Mouse (Mus musculus) lung, adult 18-20 months (tissue): ENCODE measurements around the gene Rap1gds1.

Experiments
- DNase-seq, 2 experiments: peaks; one replicate each; pipeline ENCODE4 v3.0.0; 2022; ENCODE audit warnings: mixed read lengths in 2 of 2

The Rap1gds1 gene

DNA sequence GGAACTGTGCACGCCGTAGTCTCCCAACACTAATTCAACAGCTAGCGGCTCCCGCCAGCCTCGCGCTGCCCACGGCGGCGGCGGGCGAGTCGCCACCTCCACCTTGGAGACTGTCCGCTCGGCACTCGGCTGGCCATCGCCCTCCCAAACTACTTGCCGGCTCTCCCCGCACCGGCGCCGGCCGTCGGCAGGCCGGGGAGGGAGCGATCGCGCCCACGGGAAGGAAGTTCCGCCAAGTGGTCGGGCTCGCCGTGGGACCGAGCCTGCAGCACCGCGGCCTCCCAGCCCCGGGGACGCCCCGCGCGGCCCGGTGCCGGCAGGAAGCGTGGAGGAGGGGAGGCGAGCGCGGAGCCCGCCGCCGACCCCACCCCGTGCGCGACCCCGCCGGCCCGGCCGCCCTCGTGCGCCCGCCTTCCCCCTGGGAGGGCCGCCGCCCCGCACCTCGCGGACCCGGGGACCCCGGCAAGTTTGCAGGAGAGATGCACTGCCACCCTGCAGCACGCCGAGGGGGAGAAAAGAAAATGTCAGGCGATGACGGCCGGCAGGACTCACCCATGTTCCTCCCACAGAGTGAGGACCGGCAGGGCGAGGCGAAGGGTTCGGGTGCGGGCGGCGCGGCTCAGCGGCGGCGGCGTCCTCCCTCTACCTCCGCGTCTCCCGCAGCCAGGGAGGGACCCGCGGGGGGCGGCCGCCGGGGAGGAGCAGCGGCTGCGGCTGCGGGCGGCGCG is at the start of gene Rap1gds1:
Gene Rap1gds1 (minus strand): TSS at position 718 of the 728 bp plus-strand sequence.
- DNase-seq, result peak; percentile 60 to 64

- no peak for DNase-seq
Measured at GRCm38 (mm10) chr3:139118446-139118845, 43.4 kb upstream of the Rap1gds1 start.

- DNase-seq, result no peak
Measured at GRCm38 (mm10) chr3:139116733-139117337, 41.8 kb upstream of the Rap1gds1 start.

DNA sequence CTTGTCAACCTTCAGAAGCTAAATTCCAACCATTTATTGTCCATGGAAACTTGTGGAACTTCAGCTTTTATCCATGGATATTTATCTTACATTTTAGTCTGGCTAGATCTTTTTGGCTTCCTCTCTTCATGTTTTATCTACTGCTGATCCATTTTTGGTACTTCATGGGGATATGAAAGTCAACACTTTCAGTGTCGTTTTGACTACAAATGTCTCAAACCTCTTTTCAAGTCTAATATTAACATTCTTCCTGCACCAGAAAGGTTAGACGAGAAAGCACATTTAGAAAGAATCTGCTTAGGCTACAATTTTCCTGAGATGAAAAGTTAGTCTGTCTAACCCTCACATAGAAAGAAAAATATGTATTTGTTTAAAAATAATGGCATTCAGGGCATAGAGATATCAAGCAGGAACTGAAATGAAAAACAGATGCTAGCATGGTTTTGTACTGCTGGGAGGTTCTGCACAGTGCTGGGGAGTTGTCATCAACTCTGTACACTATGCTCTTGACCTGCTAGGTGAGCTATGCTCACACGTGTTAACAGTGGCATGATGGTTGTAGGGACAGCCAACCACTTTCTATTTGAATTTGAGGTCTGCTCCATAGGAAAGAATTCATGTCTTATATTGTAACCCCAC is 37.5 kb upstream of the Rap1gds1 start:
- no peak for DNase-seq

DNA sequence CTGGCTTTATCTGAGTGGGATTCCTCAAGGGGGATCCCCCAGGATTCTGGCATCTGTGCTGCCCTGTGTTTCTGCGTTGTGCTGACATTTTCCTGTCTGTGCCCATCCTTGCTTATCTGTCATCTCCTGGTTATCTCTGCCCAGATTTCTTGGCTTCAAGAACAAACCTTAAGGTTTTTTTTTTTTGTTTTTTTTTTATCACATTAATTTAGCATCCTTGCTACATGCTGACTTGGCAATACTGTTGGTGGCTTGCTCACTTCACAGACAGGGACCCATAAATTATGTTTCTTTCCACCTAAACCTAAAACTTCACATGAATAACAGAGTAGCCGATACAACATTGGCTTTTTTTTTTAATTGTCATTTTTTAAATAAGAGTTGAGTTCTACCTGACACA is 36.9 kb upstream of the Rap1gds1 start:
- DNase-seq, result no peak

DNA sequence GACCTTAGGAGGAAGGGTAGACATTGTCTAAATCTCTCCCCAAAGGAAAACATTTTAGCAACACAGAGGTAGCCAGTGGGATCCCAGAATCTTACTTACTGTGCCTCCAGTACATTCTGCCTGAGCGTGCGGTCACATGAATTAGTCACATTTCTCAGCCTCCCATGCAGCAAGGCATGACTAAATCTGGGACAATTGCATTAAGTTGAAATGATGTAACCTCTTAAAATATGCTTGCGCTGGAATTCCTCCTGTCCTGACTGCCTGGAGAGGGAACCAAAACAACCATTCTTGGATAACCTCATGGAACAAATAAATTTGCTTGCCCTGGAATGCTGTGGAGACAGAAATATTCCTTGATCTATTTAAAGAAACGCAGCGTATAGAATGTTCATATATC is 33.2 kb upstream of the Rap1gds1 start:
- DNase-seq, result no peak

DNA sequence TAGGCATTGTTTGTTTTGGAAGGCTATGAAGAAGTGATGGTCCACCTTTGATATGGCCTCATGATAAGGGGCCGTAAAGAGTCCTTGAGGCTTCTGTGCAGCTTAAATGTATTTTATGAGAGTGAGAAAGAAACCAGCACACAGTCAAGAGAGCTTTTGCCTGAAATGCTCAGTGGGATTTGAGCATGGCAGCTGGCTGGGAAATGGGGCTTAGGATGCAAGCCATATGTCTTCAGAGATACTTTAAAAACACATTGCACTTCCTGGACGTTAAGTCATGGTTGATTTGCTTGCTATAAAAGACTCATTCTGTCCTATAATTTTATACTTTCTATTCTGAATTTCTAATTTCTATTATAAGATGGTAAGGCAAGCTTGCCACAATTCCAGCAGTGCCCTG is 28.9 kb upstream of the Rap1gds1 start:
- no peak for DNase-seq

DNA sequence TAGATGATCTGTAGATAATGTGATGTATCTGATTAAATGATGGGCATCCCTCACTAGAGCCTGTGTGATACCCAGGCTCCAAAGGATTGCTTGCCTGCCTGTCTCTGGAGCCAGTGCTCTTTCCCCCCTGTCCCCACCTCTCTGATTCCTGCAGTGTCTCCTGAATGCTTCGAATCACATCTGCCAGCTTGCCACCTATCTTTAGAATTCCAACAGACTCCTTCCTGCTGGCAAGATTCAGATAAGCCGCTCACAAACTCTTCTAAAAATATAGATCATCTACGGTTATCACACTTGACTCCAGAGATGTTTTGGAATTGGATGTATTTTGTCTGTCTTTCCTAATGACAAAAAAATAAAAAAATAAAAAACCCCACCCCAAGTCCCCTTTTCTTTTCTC is 28.3 kb upstream of the Rap1gds1 start:
- no peak for DNase-seq

GRCm38 (mm10) chr3:139101941-139102340 is 26.9 kb upstream of the Rap1gds1 start:
- DNase-seq, result no peak

- DNase-seq, result no peak
Measured at GRCm38 (mm10) chr3:139099284-139099683, 24.3 kb upstream of the Rap1gds1 start.

GRCm38 (mm10) chr3:139095894-139096293 is 20.9 kb upstream of the Rap1gds1 start:
- no peak for DNase-seq

- no peak for DNase-seq
Measured at GRCm38 (mm10) chr3:139088526-139088925, 13.5 kb upstream of the Rap1gds1 start.

GRCm38 (mm10) chr3:139083778-139084539 is 9.0 kb upstream of the Rap1gds1 start:
- no peak for DNase-seq

DNA sequence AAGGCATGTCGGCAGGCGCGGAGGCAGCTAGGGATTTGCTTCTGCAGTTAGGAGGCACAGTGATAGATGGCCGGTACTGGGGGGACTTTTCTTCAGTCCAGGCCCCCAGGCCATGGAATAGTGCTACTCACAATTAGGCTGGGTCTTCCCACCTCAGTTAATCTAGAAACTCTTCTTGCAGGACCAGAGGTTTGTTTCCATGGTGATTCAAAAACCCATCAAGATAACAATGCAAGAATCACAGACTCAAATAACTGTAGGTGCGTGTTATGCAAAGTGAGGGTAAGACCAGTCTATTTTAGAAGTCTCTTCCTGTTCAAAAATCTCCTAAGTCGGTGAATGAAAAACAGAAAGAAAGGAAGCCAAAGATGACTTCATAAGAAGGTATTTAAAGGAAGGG is 4.8 kb upstream of the Rap1gds1 start:
- no peak for DNase-seq

- no peak for DNase-seq
Measured at GRCm38 (mm10) chr3:139078010-139078409, 3.0 kb upstream of the Rap1gds1 start.

GRCm38 (mm10) chr3:139076059-139076455 is 1.1 kb upstream of the Rap1gds1 start:
- DNase-seq, result no peak

GRCm38 (mm10) chr3:139075333-139076058 is 495 bp upstream of the Rap1gds1 start:
- peak; percentile 90 to 93 for DNase-seq

DNA sequence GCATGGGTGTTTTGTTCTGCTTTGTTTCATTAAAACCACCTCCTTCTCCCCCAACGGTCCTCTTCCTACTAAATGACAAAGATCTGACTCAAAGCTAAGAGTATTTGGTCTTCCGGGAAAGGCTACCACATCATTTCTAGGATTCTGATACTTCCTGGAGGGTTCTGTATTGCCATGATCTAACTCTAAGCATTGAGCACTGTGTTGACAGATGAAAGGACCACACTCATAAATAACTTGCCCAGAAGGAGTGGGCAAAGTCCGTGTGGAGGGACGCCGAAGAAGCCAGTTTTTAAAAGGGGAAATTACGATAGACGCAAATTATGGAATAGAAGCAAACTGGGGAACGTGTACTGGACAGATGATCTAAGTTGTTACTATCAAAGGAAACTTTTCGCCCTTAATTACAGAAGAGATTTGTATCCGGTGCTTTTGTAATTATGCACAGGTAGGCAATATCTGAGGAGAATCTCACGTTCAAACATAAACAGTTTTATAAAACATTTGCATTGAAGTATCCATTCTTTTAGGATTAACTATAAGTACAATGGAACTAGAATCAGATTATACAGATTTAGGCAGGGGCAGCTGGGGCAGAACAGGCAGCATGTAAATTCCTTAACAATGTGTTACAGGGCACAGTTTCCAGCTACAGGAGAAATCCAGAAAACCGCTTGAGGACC is 1.1 kb downstream of the Rap1gds1 start:
- no peak for DNase-seq

- no peak for DNase-seq
Measured at GRCm38 (mm10) chr3:139069539-139069938, 5.5 kb downstream of the Rap1gds1 start.

DNA sequence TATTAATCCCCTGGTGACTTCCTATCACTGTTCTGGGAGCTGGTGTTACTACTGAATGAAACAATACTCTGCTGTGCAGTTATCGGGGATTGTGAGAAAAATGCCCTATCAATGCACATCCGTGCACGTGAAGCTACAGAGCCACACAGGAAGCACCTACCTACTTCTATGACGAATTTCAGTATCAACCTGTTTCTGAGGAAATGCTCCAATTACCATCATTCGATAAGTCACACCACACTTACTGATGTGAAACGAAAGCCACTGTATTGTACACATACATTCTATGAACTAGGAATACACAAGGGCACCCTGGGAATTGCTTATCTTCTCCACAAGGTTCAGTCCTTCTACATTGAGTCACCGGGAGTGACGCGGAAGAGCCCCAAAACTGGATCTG is 10.9 kb downstream of the Rap1gds1 start:
- DNase-seq, result no peak

- no peak for DNase-seq
Measured at GRCm38 (mm10) chr3:139062088-139062487, 12.9 kb downstream of the Rap1gds1 start.
